Mouse (Mus musculus) Muller cell, postnatal 12 days (primary cell): ENCODE results near the gene Hbp1.

Experiments used
- DNase-seq: peaks from one replicate; pipeline ENCODE4 v3.0.0-alpha.2; 2015; ENCODE audit errors: inconsistent ontology term

The Hbp1 gene

GRCm38 (mm10) chr12:31905696-31906551 is 44.4 kb downstream of the Hbp1 start:
- DNase-seq: no peak

GRCm38 (mm10) chr12:31900391-31900914 is 49.9 kb downstream of the Hbp1 start:
- DNase-seq: no peak

- DNase-seq: no peak
Measured at GRCm38 (mm10) chr12:31897456-31897855, 52.9 kb downstream of the Hbp1 start.

DNA sequence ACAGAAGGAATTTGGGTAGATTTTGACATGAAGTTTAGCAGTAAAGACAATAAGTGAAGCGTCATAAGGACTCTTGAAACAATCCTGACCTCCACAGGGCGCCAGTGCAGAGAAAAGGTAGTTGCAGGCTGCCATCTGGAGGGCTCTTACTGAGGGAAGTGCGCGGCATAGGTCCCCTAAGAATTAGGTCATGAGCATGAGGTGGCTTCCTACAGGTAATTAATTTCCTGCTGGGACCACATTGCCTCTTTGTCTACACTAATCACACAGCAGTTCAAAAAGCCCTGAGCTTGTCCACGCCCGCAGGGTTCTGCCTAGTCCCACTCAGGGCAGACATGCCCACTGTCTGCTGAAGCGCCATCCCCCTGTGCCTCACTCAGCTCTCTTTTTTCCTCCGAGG is 53.3 kb downstream of the Hbp1 start:
- peak; percentile 46 for DNase-seq

GRCm38 (mm10) chr12:31896295-31896694 is 54.0 kb downstream of the Hbp1 start:
- DNase-seq: no peak

GRCm38 (mm10) chr12:31895888-31896287 is 54.4 kb downstream of the Hbp1 start:
- DNase-seq: peak; percentile 80

- DNase-seq: no peak
Measured at GRCm38 (mm10) chr12:31895095-31895734, 55.1 kb downstream of the Hbp1 start.

- DNase-seq: no peak
Measured at GRCm38 (mm10) chr12:31892771-31893170, 57.6 kb downstream of the Hbp1 start.

GRCm38 (mm10) chr12:31892079-31892478 is 58.3 kb downstream of the Hbp1 start:
- no peak for DNase-seq

DNA sequence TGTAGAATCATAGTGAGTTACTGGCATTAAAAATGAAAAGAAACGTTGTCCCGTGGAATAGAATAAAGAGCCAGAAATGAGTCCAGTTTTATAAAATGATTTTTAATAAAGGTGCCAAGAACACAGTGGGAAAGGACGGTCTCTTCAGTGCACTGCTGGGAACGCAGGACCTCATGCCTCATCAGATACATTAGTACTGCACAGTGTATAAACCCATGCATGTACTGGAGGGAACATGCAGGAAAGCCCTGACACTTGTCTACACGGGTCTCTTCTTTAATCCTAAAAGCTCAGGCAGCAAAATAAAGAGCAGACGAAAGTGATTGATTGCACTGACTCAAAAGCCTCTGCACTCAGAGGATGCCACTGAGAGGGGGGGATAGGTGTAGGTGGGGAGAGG is 59.6 kb downstream of the Hbp1 start:
- no peak for DNase-seq

GRCm38 (mm10) chr12:31885844-31886606 is 64.3 kb downstream of the Hbp1 start:
- DNase-seq: no peak

GRCm38 (mm10) chr12:31885084-31885483 is 65.3 kb downstream of the Hbp1 start:
- no peak for DNase-seq

- no peak for DNase-seq
Measured at GRCm38 (mm10) chr12:31884365-31884764, 66.0 kb downstream of the Hbp1 start.

- peak; percentile 9 for DNase-seq
Measured at GRCm38 (mm10) chr12:31882736-31883135, 67.6 kb downstream of the Hbp1 start.

DNA sequence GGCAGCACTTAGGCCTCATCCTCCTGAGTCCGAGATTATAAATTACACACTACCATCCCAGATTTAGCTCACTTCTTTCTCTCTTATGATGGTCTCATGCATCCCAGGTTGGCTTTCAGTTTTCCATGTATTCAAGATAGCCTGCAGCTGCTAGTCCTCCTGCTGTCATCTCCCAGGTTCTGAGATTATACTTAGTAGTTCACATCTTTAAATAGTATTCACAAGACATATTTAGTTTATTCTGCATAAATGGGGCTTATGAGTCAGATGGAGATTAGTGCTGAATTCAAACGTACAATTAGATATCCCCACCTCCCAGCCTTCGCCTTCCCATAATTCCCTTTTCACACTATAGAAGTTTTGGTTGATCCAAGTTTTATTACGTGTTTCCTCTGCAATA is 73.6 kb downstream of the Hbp1 start:
- no peak for DNase-seq
